Mouse (Mus musculus): ENCODE results near the gene Nr4a1.

DNA sequence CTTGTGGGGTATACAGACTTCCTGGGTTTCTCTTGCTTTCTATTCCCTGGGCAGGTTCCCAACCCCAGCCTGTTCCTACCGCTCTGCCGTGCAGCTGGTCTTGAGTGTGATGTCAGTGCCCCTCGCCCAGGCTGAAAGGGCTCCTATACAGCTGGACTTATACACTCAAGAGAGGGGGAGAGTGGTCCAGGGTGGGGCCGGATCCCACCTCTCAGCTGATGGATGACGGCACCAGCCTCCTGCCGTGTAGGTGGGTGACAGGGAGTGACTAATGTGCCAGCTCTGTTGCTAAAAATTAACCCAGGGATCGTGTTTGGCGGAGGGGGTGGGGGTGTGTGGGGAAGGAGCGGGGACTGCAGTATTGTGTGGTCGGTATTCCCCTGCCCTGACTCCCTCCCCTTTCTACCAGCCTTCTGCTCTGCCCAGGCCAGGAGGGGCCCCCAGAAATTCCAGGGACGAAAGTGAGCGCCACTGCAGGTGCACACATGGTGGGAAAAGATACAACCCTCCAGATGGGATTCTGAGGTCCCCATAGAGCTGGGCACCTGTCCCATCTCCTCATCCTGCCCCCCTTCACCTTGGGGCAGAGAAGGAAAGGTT lies 18.2 kb upstream of the Nr4a1 start:
- TF ChIP-seq GATA1 (IDR thresholded peaks at IDR 0.05; ENCODE audit: low read length) (no peak), TAL1 (IDR thresholded peaks at IDR 0.05; ENCODE audit: low read length) (no peak)

All from erythroblast, embryonic 14.5 days (primary cell).